Mouse (Mus musculus): ENCODE measurements at regions not wholly inside any gene's neighbourhood (a gene's known extent, or its start where the extent isn't known, plus 50 kb on each side); places are given as distances from the start of the nearest gene placed in this dataset.

DNA sequence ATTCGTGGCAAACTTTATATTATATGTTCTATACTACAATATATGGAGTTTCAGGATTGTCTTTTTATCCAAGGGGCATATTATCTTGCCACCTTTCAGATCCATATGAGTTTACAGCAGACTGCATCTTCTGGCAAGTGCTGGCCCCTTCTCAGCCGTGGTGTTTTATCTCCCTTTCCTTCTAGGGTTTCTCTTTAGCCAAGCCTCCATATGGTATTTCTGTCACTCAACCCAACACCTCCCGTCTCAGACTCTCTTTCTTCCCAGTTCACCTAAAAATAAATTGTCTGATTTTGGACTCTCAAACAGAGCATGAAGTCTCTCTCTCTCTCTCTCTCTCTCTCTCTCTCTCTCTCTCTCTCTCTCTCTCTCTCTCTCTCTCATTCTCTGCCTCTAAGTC is 578.9 kb upstream of the Brinp1 start:
- TF ChIP-seq CTCF (IDR thresholded peaks at IDR 0.05) (no peak), EP300 (IDR thresholded peaks at IDR 0.05) (no peak)

All from lung, postnatal 0 days (tissue).